Mouse (Mus musculus) G1E (cell line): Measurements from ENCODE around the gene Sdhb.

Experiments
- CTCF ChIP-seq: IDR thresholded peaks from 2 replicates; pipeline ENCODE4 v1.5.1; 2012; ENCODE audit warnings: low read depth, low read length, inconsistent platforms, mixed read lengths
- GATA1 ChIP-seq: IDR thresholded peaks from 2 replicates; pipeline ENCODE4 v1.6.1; 2012; ENCODE audit warnings: borderline replicate concordance, low read length, inconsistent platforms, mixed read lengths
- GATA2 ChIP-seq: IDR thresholded peaks from 2 replicates; pipeline ENCODE4 v1.6.1; 2012; ENCODE audit warnings: low read depth, low read length, inconsistent platforms, borderline replicate concordance
- POLR2AphosphoS5 ChIP-seq: IDR thresholded peaks from 2 replicates; pipeline ENCODE4 v1.6.1; 2012; ENCODE audit warnings: low read depth, low read length, inconsistent platforms; ENCODE audit not compliant: insufficient replicate concordance
- TAL1 ChIP-seq: conservative IDR thresholded peaks from 2 replicates; pipeline ENCODE4 v1.6.1; 2012; ENCODE audit warnings: low read depth, low read length, inconsistent platforms, mixed read lengths

GRCm38 (mm10) chr4:140959715-140960479 lies 1.1 kb upstream of the Sdhb start:
- no peak for TF ChIP-seq CTCF
- no peak for TF ChIP-seq GATA1
- no peak for TF ChIP-seq GATA2
- TF ChIP-seq TAL1 = no peak
- no peak for TF ChIP-seq POLR2AphosphoS5
